Mouse (Mus musculus): Measurements from ENCODE around the gene Arhgef2. TPM values are rescaled to one million over a fixed set of nuclear protein-coding genes. Genes with fewer than 3 reads are reported as not detected.
"Not testable (repeated sequence)": the region's sequence is repeated elsewhere in the genome, so short reads cannot be mapped to it uniquely, and the experiment has no call there.

Gene Arhgef2
- total RNA-seq (2022) = 100 to 1,000 TPM; 210 to 272 (median 257) TPM

- not testable (repeated sequence) for DNase-seq (ENCODE audit: low spot score in 2 of 2)
Measured at GRCm38 (mm10) chr3:88605666-88606065, at the start of gene Arhgef2. Gene Arhgef2 (plus strand): TSS chr3:88605966.

DNA sequence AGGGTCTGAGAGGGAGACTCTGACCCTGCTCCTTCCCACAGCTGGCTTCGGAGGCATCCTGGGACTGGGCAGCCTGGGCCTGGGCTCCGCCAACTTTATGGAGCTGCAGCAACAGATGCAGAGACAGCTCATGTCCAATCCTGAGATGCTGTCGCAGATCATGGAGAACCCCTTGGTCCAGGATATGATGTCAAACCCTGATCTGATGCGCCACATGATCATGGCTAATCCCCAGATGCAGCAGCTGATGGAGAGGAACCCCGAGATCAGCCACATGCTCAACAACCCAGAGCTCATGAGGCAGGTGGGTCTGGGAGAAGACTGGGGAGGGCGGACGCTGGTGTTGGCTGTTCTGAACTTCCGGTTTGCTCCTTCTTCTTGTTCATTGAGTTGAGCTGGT is 49.1 kb upstream of the Arhgef2 start:
- no peak for DNase-seq (ENCODE audit: low spot score in 2 of 2)

DNA sequence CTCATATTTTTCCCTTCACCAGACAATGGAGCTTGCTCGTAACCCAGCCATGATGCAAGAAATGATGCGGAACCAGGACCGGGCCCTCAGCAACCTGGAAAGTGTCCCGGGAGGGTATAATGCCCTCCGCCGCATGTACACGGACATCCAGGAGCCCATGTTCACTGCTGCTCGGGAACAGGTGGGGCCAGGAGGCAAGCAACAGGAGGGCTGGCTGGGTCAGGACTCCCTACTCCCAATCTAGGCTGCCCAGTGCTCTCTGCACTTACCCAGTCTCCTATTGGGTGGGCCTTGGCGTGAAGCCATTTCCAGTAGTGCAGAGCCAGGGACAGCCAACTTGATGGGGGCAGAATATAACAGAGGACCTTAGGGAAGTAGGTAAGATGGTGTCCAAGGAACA is 46.2 kb upstream of the Arhgef2 start:
- no peak for DNase-seq (ENCODE audit: low spot score in 2 of 2)

DNA sequence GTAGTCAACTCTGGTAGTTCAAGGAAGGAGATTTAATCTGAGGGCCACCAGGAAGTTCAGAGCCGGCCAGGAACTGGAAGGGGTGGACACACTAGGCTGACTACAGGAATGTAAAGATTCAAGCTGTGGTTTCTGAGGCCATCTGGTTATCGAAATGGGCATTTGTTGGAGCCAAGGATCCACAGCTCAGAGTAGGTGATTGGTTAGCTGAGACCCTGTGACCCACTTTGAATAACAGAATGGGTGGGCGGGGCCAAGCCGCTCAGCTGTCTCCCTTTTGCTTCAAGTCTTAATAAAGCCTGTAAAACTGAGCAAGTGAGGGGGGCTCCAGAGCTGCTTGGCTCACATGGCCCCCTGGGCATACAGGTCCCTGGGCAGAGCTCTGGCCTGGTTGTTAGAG is 43.8 kb upstream of the Arhgef2 start:
- DNase-seq (ENCODE audit: low spot score in 2 of 2) = no peak

GRCm38 (mm10) chr3:88563442-88563841 is 42.3 kb upstream of the Arhgef2 start:
- no peak for DNase-seq (ENCODE audit: low spot score in 2 of 2)

DNA sequence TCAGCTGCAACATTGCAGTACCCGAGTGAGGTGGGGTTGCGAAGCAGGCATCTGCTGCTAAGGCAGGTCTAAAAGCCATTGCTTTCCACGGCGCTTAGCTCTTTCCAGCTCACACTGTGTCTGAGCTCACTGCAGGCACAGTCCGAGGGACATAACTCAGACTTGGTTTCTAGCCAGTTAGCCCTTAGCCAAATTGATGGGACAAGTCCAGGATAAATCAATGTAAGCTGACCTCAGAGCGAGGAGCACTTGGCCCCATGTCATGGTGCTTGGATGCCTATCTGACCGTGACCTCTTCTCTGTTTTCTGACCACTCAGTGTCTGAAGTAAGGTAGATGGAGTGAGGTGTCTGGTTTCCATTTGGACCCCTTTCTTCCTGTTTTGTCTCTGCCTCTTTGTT is 41.8 kb upstream of the Arhgef2 start:
- DNase-seq (ENCODE audit: low spot score in 2 of 2) = no peak

GRCm38 (mm10) chr3:88566116-88566515 is 39.6 kb upstream of the Arhgef2 start:
- DNase-seq (ENCODE audit: low spot score in 2 of 2) = no peak

DNA sequence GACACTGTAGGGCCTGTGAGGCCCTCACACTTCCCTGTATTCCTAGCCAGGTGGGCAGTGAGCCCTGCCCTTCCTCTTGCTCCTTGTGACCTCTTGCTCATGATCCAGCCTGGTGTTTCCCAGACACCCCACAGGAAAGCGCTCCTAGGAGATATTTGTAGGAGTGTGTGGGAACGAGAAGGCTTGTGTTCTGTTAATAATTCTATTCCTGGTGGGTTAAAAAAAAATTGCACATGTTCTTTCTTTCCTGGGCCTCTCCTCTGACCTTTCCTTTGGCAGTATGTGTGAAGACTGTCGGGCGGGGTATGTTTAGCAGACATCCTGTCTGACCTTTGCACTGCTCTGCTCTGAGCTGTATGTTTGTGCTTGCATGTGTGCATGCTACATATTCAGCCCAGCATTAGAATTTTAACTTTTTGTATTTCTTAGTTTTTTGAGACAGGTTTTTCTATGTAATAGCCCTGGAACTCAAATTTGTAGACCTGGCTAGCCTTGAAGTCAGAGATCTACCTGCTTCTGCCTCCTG is 39.2 kb upstream of the Arhgef2 start:
- DNase-seq (ENCODE audit: low spot score in 2 of 2) = no peak

- DNase-seq (ENCODE audit: low spot score in 2 of 2) = no peak
Measured at GRCm38 (mm10) chr3:88567892-88568291, 37.9 kb upstream of the Arhgef2 start.

DNA sequence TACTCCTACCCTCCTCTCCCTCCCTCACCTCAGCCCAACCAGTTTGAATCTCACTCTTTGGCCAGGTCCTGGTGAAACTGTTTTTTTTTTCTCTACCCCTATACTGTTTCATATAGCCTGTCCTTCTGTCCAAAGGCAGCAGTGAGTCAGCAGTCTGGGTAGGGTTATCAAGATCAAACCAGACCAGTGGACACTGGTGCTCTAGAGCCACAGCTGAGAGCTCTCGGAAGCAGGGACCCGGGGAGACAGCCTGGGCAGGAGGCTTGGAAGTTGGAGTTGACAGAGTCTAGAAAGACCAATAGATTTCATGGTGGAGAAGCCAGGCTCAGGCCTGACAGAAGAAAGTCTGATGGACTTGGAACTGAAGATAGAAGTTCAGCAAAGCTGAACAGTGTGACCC is 37.2 kb upstream of the Arhgef2 start:
- no peak for DNase-seq (ENCODE audit: low spot score in 2 of 2)

GRCm38 (mm10) chr3:88569093-88569492 is 36.7 kb upstream of the Arhgef2 start:
- no peak for DNase-seq (ENCODE audit: low spot score in 2 of 2)

- DNase-seq (ENCODE audit: low spot score in 2 of 2) = no peak
Measured at GRCm38 (mm10) chr3:88569694-88570093, 36.1 kb upstream of the Arhgef2 start.

GRCm38 (mm10) chr3:88570341-88570740 is 35.4 kb upstream of the Arhgef2 start:
- DNase-seq (ENCODE audit: low spot score in 2 of 2) = no peak

GRCm38 (mm10) chr3:88571856-88572255 is 33.9 kb upstream of the Arhgef2 start:
- no peak for DNase-seq (ENCODE audit: low spot score in 2 of 2)

DNA sequence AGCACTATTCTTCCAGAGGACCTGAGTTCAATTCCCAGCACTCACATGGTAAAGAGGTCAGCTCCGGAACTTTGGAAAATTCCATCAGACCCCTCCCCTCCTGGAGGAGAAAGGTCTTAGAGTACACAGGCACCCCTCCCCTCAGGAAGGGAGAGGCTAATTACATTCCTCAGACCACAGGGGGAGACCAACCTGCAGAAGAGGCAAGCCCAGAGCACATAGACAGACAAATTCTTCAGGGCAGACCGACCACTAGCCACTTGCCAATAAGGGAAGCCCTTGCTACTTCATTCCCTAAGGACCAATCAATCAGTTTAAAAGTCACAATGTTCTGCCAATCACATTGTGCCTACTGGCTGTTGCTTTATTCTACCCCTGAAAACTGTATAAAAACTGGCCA is 32.9 kb upstream of the Arhgef2 start:
- DNase-seq (ENCODE audit: low spot score in 2 of 2) = no peak

DNA sequence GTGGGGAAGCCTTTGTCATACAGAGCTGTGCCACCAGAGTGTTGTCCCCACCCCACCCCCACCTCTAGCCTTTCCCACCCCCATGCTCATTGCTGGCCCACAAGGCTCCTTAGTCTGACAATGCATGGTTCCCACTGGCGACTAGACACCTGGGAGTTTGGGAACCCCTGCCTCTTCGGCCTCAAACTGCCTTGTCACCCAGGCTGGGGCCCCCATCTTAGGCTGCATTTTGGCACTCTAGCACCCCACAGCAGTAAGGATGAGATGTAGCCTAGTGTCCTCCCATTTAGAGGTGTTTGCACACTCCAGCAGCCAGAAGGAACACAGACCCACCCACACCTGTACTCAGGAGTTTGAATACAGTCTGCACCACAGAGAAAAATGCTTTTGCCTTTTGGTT is 32.0 kb upstream of the Arhgef2 start:
- no peak for DNase-seq (ENCODE audit: low spot score in 2 of 2)

- DNase-seq (ENCODE audit: low spot score in 2 of 2) = no peak
Measured at GRCm38 (mm10) chr3:88575540-88575939, 30.2 kb upstream of the Arhgef2 start, which contains the start of gene Ssr2. Gene Ssr2 (plus strand): TSS chr3:88575876.

DNA sequence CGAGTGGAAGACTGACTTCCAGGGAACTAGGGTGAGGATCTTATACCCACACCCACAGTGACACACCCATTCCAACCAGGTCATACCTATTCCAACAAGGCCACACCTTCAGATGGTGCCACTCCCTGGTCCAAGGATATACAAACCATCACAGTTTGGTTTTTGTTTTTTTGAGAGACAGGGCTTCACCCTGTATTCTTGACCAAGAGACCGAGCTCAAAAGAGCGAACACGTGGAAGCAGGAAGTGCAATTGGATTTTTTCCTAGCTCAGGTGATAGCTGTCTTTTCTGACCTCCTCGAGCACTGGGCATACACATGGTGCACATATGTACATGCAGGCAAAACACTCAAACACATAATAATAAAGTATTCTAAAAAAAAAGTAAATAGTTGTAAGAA is 27.9 kb upstream of the Arhgef2 start:
- not testable (repeated sequence) for DNase-seq (ENCODE audit: low spot score in 2 of 2)

DNA sequence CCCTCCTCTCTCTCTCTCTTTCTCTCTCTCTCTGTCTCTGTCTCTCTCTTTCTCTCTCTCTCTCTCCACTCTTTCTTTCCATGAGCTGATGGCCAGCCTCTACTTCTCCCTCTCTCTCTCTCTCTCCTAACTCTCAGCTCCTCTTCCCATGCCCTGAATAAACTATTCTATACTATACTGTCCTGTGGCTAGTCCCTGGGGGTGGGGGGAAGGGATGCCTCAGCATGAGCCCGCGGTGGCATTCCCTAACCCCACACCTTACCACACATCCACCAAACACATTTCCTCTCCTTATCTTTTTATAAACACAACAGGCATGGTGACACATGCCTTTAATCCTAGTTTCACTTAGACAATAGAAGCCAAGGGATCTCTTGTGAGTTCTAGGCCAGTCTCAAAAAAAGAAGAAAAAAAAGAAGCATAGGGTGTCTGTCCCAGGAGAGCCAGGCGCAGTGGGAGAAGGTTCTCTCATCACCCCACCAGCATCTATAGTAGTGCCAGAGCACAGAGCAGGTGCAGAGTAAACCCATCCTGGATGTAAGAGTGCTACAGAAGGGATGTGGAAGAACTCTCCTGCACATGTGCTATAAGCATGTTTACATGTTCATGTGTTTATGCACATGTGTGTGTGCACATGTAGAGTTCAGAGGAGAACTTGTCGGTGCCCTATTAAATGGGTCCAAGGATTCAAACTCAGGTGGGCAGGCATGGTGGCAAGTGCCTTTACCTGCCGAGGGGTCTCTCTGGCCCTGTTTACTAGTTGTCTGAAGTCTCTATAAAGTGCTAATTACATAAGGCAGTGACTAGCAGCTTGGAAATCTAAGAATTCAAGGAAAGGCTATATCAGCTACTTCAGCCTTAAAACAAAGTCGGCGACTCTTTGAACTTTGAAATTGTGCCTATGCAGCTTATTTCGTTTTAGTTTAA is 27.0 kb upstream of the Arhgef2 start:
- DNase-seq (ENCODE audit: low spot score in 2 of 2) = no peak

- peak; percentile 76 to 78 for DNase-seq (ENCODE audit: low spot score in 2 of 2)
Measured at GRCm38 (mm10) chr3:88579454-88580117, 26.2 kb upstream of the Arhgef2 start.

DNA sequence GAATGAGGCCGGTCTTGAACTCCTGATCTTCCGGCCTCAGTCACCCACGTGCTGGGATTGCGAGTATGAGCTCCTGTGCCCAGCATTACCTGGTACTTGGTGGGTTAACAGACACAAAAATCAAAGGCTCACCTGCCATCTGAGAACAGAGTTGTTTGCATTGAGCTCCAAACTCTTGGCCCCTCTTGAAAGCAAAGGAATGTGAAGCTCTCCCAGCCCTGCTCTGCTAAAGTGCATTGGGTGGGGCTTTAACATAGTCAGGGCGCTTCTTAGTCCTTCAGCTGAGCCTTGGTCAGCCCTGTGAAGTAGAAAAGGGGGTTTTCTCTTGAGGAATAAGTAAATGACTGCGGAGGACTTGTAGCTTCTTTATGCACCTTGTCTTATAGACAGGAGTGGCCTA is 20.0 kb upstream of the Arhgef2 start:
- DNase-seq (ENCODE audit: low spot score in 2 of 2) = no peak

DNA sequence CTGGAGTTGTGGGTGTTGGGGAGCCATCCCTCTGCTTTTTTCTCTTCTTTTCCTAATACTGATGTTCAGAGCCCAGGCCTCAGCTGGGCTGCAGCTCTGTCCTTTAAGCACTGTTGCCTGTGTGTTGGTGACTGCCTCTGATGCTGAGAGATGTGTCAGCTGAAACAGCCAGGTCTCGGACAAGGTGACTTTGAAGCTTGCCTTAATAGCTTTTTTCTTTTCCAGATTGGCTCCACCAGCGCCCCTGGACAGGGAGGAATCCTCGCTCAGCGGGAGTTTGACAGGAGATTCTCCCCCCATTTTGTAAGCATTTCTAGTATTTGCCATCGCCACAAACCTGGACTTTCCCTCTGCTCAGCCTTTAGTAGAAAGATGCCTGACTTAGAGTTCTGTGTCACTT is 19.1 kb upstream of the Arhgef2 start:
- DNase-seq (ENCODE audit: low spot score in 2 of 2) = no peak

Data from layer of hippocampus, adult 8-10 months (tissue).